Mouse (Mus musculus) gastrocnemius, adult 2 months (tissue): Measurements from ENCODE around the gene Gpr141. TPM values are rescaled to one million over a fixed set of nuclear protein-coding genes. Genes with fewer than 3 reads are reported as not detected.

Experiments used
- DNase-seq: peaks from one replicate; pipeline ENCODE4 v3.0.0; 2022
- H3K27ac ChIP-seq: fragments of 200-600 bp; 2 replicates; pipeline ENCODE4 v1.8.1; 2022; ENCODE audit warnings: mild to moderate bottlenecking
- H3K4me3 ChIP-seq: fragments of 200-600 bp; 2 replicates; pipeline ENCODE4 v1.8.1; 2022; ENCODE audit warnings: mild to moderate bottlenecking, moderate library complexity
- CTCF ChIP-seq: fragments of 200-600 bp; IDR thresholded peaks from 2 replicates; pipeline ENCODE4 v1.8.1; 2022; ENCODE audit warnings: antibody characterized with exemption, mild to moderate bottlenecking, moderate library complexity
- intact Hi-C: fragments of 180-260 bp; cut with DNase I; formaldehyde crosslinking; loops from one replicate; pipeline ENCODE4 v1.15.1; 2025
- long read RNA-seq, 2 experiments: library from polyadenylated mRNA; stranded (forward); transcript quantifications; one replicate each; pipeline ENCODE4 v2.0.0; 2021
- total RNA-seq, 2 experiments: library from RNA; stranded (reverse); gene quantifications; 2 replicates each; pipeline ENCODE4 v1.2.3; 2021

The Gpr141 gene
- not detected for total RNA-seq
- long read RNA-seq, experiment 1 = 0 reads
- long read RNA-seq, experiment 2 = 0 reads

DNA sequence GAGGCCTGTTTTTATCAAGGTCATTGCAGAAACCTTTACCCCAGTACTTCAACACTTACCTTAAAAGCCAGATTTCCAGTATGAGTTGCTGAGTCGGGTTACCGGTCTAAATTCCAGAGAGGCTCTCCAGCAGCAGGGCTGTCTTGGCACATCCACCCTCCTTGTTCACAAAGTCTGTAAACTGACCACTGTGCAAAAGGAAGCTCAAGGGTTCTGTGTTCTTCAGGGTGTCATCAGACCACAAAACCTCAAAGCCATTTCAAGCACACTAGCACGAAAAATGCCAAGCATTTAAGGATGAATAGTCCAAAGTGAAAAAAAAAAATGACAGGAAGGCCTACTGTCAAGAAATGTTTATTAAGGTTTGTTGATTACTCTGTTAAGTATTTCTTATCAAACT, at the start of gene Gpr141:
Gene Gpr141 (minus strand): TSS at position 187 of the 400 bp plus-strand sequence.
- TF ChIP-seq CTCF = no peak
- DNase-seq = no peak
- Histone ChIP-seq H3K4me3 (no peak within 1 kb of the TSS), H3K27ac (no peak within 1 kb of the TSS)
- intact Hi-C loops = no loop called here

DNA sequence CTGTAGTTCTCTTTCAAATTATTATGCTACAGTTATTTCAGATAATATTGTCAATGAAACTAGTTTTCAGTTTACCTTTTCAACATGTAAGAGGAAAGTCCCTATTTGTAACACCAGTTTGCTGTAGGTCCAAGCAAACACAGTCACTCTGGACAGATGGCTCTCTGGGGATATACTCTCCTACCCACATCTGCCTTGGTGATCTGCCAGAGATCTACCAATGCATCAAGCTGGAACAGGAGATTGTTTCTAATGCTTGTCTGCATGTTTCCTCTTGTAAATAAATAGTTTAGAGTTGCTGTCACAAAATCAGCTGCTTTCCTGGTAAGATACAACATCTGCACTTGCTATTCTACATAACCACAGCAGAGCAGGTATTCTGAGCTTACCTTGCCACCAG, 40.2 kb upstream of the Gpr141 start:
- intact Hi-C loops = no loop called here
- no peak for DNase-seq
- TF ChIP-seq CTCF = no peak
- no peak overlapping the region for H3K27ac ChIP-seq
- H3K4me3 ChIP-seq = no peak overlapping the region

DNA sequence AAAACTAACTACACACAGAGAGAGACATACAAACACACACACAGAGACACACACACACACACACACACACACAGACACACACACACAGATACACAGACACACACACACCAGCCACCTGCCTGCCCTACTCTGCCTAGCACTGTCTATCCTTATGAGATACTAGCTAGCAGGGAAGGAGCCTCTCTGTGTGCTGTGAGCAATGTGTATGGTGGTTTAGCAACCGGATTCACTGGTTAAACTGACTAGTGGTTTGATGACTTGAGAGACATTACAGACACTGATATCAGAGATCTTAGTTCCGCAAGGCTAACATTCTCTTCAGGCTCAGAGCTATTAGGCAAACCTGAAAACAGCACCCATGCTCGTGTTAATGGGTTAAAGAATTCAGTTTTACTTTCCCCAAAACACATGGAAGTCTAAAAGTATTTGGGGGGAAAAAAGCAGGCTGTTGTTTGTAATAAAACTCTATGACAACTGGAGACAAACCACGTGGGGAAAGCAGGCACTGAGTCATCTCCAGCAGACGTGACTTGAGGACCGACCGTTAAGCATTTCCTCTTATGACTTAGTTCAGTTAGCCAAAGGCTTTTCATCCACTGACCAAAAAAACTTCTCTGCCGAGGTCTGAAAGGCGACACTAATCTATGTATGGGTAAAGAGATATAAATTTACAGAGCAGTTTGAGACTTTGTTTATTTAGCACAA, 30.7 kb upstream of the Gpr141 start:
- intact Hi-C loops = no loop called here
- Histone ChIP-seq H3K27ac (no peak overlapping the region), H3K4me3 (no peak overlapping the region)
- TF ChIP-seq CTCF = no peak
- no peak for DNase-seq

DNA sequence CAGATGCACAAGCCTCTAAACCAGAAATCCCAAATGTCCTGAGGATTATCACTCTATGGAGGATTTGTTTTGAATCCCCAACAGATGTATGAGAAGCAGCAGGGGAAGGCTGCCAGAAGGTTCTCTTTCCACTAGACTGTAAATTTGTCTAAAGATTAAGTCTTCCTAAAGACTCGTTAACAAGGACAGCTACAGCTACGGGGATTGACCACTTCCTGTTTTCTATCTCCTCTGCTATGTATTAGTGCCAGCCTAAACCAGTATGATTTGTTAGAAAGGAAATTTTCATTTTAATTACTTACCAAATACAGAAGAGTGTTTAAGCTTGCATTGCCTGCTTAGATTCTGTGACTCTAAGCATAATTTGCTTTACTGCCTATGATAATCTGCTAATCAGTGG, 30.0 kb upstream of the Gpr141 start:
- Histone ChIP-seq H3K4me3 (no peak overlapping the region), H3K27ac (no peak overlapping the region)
- DNase-seq = no peak
- intact Hi-C loops = no loop called here
- TF ChIP-seq CTCF = no peak

- Histone ChIP-seq H3K27ac (no peak overlapping the region), H3K4me3 (no peak overlapping the region)
- intact Hi-C loops = no loop called here
- DNase-seq = no peak
- no peak for TF ChIP-seq CTCF
Observed at GRCm38 (mm10) chr13:19843448-19843847, 19.4 kb upstream of the Gpr141 start.

DNA sequence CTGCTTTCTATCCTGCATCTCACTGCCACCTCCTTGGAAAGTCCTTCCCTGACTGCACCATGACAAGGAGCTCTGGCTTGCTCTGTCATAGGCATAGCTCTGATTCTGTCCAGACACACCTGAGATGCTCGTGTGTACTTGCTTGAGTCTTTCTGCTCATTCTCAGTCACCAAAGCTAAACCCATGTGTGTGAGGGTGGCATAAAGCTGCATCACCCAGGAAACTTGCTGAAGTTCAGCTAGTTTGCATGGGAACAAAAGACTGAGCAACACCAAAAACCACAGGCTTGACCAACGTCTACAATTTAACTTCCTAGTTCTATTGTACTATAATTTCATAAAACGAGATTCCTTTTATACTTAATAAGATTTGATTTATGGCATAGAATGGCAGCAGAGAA, 18.6 kb upstream of the Gpr141 start:
- TF ChIP-seq CTCF = no peak
- DNase-seq = no peak
- intact Hi-C loops = no loop called here
- Histone ChIP-seq H3K27ac (no peak overlapping the region), H3K4me3 (no peak overlapping the region)

GRCm38 (mm10) chr13:19841615-19842014, 17.6 kb upstream of the Gpr141 start:
- TF ChIP-seq CTCF = no peak

DNA sequence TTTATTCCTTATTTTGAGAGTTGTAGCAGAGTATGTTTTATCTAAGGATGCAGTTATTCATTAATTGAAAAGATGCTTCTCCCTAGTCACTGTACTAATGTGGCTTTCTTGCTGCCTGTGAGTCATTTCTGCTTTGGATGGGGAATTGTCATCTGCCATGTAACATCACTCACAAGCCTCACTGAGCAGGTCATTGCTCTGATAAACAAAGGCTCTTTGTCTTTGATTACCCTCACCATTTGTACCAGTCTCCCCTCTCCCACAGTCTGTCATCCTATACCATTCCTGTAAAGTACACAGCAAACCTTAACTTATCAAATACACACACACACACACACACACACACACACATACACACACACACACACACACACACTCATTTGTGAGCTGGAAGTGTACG, 16.1 kb upstream of the Gpr141 start:
- intact Hi-C loops = no loop called here
- no peak overlapping the region for H3K4me3 ChIP-seq
- no peak overlapping the region for H3K27ac ChIP-seq
- no peak for DNase-seq
- TF ChIP-seq CTCF = no peak

More at GRCm38 (mm10) chr13:19841615-19842014, 17.6 kb upstream of the Gpr141 start:
- intact Hi-C loops = no loop called here
- no peak overlapping the region for H3K27ac ChIP-seq
- no peak overlapping the region for H3K4me3 ChIP-seq
- no peak for DNase-seq

- no peak for TF ChIP-seq CTCF
- DNase-seq = no peak
- Histone ChIP-seq H3K4me3 (no peak overlapping the region), H3K27ac (no peak overlapping the region)
- intact Hi-C loops = no loop called here
Observed at GRCm38 (mm10) chr13:19830560-19830959, 6.5 kb upstream of the Gpr141 start.

DNA sequence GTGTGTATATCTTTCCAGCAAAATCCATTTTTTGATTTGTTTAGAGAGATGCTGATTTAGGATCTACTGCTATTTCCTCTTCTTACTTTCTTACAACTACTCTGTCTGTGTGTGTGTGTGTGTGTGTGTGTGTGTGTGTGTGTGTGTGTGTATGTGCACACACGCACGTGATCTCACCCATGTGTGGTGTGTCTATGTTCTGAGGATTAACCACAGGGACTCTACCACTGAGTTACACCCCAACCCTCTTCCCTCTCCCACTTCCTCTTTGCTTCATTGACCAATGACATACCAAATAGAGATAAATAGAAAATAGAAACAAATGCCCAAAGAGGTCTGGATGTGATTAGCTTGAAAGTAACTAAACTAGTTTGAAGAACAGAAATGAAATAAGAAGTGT, 4.0 kb upstream of the Gpr141 start:
- no peak overlapping the region for H3K4me3 ChIP-seq
- H3K27ac ChIP-seq = no peak overlapping the region
- no peak for TF ChIP-seq CTCF
- intact Hi-C loops = no loop called here
- DNase-seq = no peak

DNA sequence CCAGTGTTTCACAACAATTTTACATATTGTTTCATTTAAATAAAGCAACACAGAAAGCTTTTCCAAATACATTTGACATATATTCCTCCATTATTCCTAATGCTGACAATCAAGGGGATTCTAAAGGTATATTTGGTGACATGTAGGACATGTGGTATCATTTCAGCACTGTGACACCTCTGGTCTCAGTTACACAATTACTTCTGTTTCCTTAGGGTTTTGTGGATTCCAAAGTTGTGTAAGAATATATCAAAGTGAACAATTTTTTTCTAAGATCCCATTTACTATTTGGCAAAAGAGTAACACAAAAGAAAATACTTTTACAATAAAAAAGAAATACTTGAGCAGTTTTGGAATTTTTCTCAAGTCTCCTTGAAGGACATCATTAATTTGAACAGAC, 2.4 kb downstream of the Gpr141 start:
- TF ChIP-seq CTCF = no peak
- DNase-seq = no peak
- Histone ChIP-seq H3K27ac (no peak overlapping the region), H3K4me3 (no peak overlapping the region)
- intact Hi-C loops = no loop called here

DNA sequence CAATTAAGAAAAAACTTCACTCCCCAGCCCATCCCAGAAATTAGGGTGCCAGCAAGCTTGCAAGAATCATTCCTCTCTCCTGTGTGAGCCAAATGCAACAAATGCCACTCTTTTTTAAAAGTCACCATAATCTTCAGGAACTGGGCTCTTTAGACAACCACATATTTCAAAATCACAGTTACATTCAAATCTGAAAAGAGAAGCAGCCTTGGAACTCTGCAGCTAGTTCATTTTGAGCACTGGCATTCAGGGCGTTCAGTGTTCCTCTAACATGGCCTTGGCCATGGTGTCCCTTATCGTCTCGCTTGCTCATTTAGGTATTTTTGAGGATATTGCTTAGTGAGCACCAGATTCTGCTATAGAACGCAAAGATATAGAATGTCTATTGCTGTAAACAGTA, 4.1 kb downstream of the Gpr141 start:
- intact Hi-C loops = no loop called here
- TF ChIP-seq CTCF = no peak
- no peak overlapping the region for H3K27ac ChIP-seq
- no peak overlapping the region for H3K4me3 ChIP-seq
- DNase-seq = no peak

DNA sequence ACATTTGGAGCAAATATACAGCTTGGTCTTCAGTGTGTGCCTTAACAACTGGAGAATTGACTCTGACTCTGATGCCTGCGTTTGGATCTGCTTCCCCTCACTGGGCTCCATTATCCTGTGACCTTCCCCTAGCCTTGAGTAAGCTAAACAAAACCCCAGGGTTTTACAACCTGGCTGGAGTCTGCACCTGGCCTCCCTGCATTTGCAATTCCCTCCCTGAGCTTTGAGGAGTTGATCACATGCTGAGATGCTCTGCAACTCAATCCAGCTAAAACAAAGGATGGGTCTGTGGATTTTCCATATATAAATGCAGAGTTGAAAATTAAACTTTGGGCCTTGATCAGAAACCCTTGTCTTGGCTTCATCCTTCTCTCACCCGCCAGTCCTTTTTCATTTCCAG, 4.8 kb downstream of the Gpr141 start:
- Histone ChIP-seq H3K27ac (no peak overlapping the region), H3K4me3 (no peak overlapping the region)
- intact Hi-C loops = no loop called here
- no peak for DNase-seq
- no peak for TF ChIP-seq CTCF

- intact Hi-C loops = no loop called here
- Histone ChIP-seq H3K27ac (no peak overlapping the region), H3K4me3 (no peak overlapping the region)
- DNase-seq = no peak
- no peak for TF ChIP-seq CTCF
Observed at GRCm38 (mm10) chr13:19794942-19795341, 29.1 kb downstream of the Gpr141 start.
